Mouse (Mus musculus) heart, adult 2 months (tissue): ENCODE results near the gene Cbx6.

ENCODE experiments used
- CTCF ChIP-seq: fragments of 200-600 bp; IDR thresholded peaks from 2 replicates; pipeline ENCODE4 v1.8.1; 2022; ENCODE audit warnings: antibody characterized with exemption, mild to moderate bottlenecking, moderate library complexity
- EP300 ChIP-seq: fragments of 200-500 bp; IDR thresholded peaks from 2 replicates; pipeline ENCODE4 v1.6.1; 2011; ENCODE audit warnings: low read depth, low read length, control low read depth; ENCODE audit not compliant: insufficient read depth

DNA sequence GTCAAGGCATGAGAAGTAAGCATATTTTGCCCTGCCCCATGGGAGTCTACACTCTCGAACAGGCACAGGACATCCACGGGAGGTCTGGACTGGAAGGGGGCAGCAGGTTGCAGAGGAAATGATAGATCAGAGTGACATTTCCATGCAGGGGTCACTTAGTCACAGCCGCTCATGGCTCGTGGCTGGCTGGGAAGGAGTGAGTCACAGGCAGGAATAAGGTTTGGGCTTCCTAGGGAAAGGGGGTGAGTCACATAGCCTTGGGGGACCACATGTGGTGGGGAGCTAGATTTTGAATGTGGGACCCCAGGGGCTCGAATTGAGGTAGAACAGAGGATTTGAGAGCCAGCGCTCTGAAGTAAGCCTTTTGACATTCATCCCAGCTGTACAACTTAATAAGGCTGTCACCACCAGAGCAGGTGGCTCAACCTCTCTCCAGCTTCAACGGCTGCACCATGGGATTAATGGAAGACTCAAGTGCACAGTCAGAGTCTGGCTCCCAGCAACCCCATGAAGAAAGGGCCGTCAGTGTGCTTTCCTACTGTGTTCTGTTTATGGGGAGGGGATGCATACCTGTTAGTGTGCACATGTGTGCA lies 20.7 kb downstream of the Cbx6 start:
- no peak for TF ChIP-seq CTCF
- TF ChIP-seq EP300: no peak
